Mouse (Mus musculus) kidney, adult 2 months (tissue): ENCODE data around the gene Rims1.

Experiments
- CTCF ChIP-seq: fragments of 200-500 bp; conservative IDR thresholded peaks from 2 replicates; pipeline ENCODE4 v1.5.1; 2011; ENCODE audit warnings: low read depth, mild to moderate bottlenecking, control low read depth, low read length, moderate library complexity, mixed read lengths; ENCODE audit not compliant: insufficient read depth, insufficient read length
- POLR2A ChIP-seq: fragments of 200-500 bp; IDR thresholded peaks from one replicate; pipeline ENCODE4 v1.6.1; 2011; ENCODE audit warnings: low read depth, low read length, control low read depth

DNA sequence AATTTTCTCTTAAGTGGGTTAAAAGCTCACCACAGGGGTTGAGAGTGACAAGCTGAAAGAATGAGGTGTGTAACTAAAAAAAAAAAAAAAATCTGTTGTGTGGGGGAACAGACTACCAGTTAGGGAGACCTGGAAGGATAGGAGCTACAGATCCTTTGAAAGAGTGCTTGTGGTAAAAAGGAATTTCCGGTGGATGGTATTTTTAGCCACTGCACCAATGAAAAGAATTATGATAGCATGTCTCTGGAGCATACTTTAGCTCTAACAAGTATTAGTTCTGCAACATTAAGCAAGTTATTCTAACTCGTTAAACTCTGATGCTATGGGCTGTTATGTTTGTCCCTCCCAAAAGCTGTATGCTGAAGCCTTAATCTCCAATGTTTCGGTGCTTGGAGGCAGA lies 192.2 kb downstream of the Rims1 start:
- TF ChIP-seq POLR2A (no peak), CTCF (no peak)
